Mouse (Mus musculus): ENCODE measurements around the gene Kalrn.

Gene Kalrn

GRCm38 (mm10) chr16:34491225-34491624 is 82.1 kb downstream of the Kalrn start:
- no peak for TF ChIP-seq GATA4 (IDR thresholded peaks at IDR 0.05; ENCODE audit: insufficient replicate concordance, low read length)

- no peak for TF ChIP-seq GATA4 (IDR thresholded peaks at IDR 0.05; ENCODE audit: insufficient replicate concordance, low read length)
Observed at GRCm38 (mm10) chr16:34490506-34490905, 82.8 kb downstream of the Kalrn start.

- TF ChIP-seq GATA4 (IDR thresholded peaks at IDR 0.05; ENCODE audit: insufficient replicate concordance, low read length): no peak
Observed at GRCm38 (mm10) chr16:34489805-34490325, 83.5 kb downstream of the Kalrn start.

- no peak for TF ChIP-seq GATA4 (IDR thresholded peaks at IDR 0.05; ENCODE audit: insufficient replicate concordance, low read length)
Observed at GRCm38 (mm10) chr16:34487823-34488222, 85.5 kb downstream of the Kalrn start.

- no peak for TF ChIP-seq GATA4 (IDR thresholded peaks at IDR 0.05; ENCODE audit: insufficient replicate concordance, low read length)
Observed at GRCm38 (mm10) chr16:34487268-34487667, 86.1 kb downstream of the Kalrn start.

- TF ChIP-seq GATA4 (IDR thresholded peaks at IDR 0.05; ENCODE audit: insufficient replicate concordance, low read length): no peak
Observed at GRCm38 (mm10) chr16:34485483-34485882, 87.8 kb downstream of the Kalrn start.

GRCm38 (mm10) chr16:34484921-34485320 is 88.4 kb downstream of the Kalrn start:
- TF ChIP-seq GATA4 (IDR thresholded peaks at IDR 0.05; ENCODE audit: insufficient replicate concordance, low read length): no peak

GRCm38 (mm10) chr16:34484213-34484612 is 89.1 kb downstream of the Kalrn start:
- TF ChIP-seq GATA4 (IDR thresholded peaks at IDR 0.05; ENCODE audit: insufficient replicate concordance, low read length): no peak

- TF ChIP-seq GATA4 (IDR thresholded peaks at IDR 0.05; ENCODE audit: insufficient replicate concordance, low read length): no peak
Observed at GRCm38 (mm10) chr16:34483716-34484115, 89.6 kb downstream of the Kalrn start.

GRCm38 (mm10) chr16:34474741-34475140 is 98.6 kb downstream of the Kalrn start:
- TF ChIP-seq GATA4 (IDR thresholded peaks at IDR 0.05; ENCODE audit: insufficient replicate concordance, low read length): no peak

GRCm38 (mm10) chr16:34473891-34474290 is 99.4 kb downstream of the Kalrn start:
- no peak for TF ChIP-seq GATA4 (IDR thresholded peaks at IDR 0.05; ENCODE audit: insufficient replicate concordance, low read length)

- no peak for TF ChIP-seq GATA4 (IDR thresholded peaks at IDR 0.05; ENCODE audit: insufficient replicate concordance, low read length)
Observed at GRCm38 (mm10) chr16:34471441-34471840, 101.9 kb downstream of the Kalrn start.

GRCm38 (mm10) chr16:34470343-34470742 is 103.0 kb downstream of the Kalrn start:
- no peak for TF ChIP-seq GATA4 (IDR thresholded peaks at IDR 0.05; ENCODE audit: insufficient replicate concordance, low read length)

GRCm38 (mm10) chr16:34469277-34469868 is 104.0 kb downstream of the Kalrn start:
- TF ChIP-seq GATA4 (IDR thresholded peaks at IDR 0.05; ENCODE audit: insufficient replicate concordance, low read length): no peak

GRCm38 (mm10) chr16:34466649-34467048 is 106.7 kb downstream of the Kalrn start:
- TF ChIP-seq GATA4 (IDR thresholded peaks at IDR 0.05; ENCODE audit: insufficient replicate concordance, low read length): no peak

- TF ChIP-seq GATA4 (IDR thresholded peaks at IDR 0.05; ENCODE audit: insufficient replicate concordance, low read length): no peak
Observed at GRCm38 (mm10) chr16:34456314-34456713, 117.0 kb downstream of the Kalrn start.

GRCm38 (mm10) chr16:34445666-34446065 is 127.7 kb downstream of the Kalrn start:
- no peak for TF ChIP-seq GATA4 (IDR thresholded peaks at IDR 0.05; ENCODE audit: insufficient replicate concordance, low read length)

Data from liver, adult (tissue).